Mouse (Mus musculus) CH12.LX (cell line): ENCODE measurements around the gene Tbccd1.

Experiments
- CTCF ChIP-seq, 2 experiments: IDR thresholded peaks in 1 of 2; conservative IDR thresholded peaks in 1 of 2; 2 replicates each; pipeline ENCODE4 v1.5.1; 2011 to 2012; ENCODE audit warnings: low read depth in 2 of 2, low read length in 2 of 2, improper control_type of control experiment in 1 of 2, inconsistent platforms in 1 of 2, mild to moderate bottlenecking in 1 of 2, moderate library complexity in 1 of 2
- NELFE ChIP-seq: IDR thresholded peaks from 2 replicates; pipeline ENCODE4 v1.6.1; 2011; ENCODE audit warnings: low read depth, low read length, improper control_type of control experiment
- POLR2A ChIP-seq: IDR thresholded peaks from 2 replicates; pipeline ENCODE4 v1.6.1; 2011; ENCODE audit warnings: low read depth, mild to moderate bottlenecking, improper control_type of control experiment, low read length

- TF ChIP-seq CTCF (conservative IDR thresholded peaks at IDR 0.05 in 1 of 2, IDR thresholded peaks at IDR 0.05 in 1 of 2; ENCODE audit: low read depth in 2 of 2, low read length in 2 of 2), result peak; percentile 29 to 61; a peak in 2 of 4 replicates
- TF ChIP-seq POLR2A, result no peak
- TF ChIP-seq NELFE, result no peak
These were observed 36.7 kb downstream of the Tbccd1 start for GRCm38 (mm10) chr16:22820731-22821130.
